Mouse (Mus musculus) heart, adult 2 months (tissue): ENCODE results near the gene 1810024B03Rik.

Experiments
- CTCF ChIP-seq: fragments of 200-600 bp; IDR thresholded peaks from 2 replicates; pipeline ENCODE4 v1.8.1; 2022; ENCODE audit warnings: antibody characterized with exemption, mild to moderate bottlenecking, moderate library complexity
- POLR2A ChIP-seq: fragments of 200-500 bp; IDR thresholded peaks from 2 replicates; pipeline ENCODE4 v1.6.1; 2011; ENCODE audit warnings: mild to moderate bottlenecking, low read depth, low read length, control low read depth; ENCODE audit not compliant: insufficient read depth

GRCm38 (mm10) chr2:127143158-127144063 lies 64.7 kb downstream of the 1810024B03Rik start, which contains the start of gene Itpripl1:
- TF ChIP-seq CTCF = no peak
- TF ChIP-seq POLR2A = peak; percentile 87
